ENCODE assay signal across 15 mouse cellular contexts in the genomic region with DNA sequence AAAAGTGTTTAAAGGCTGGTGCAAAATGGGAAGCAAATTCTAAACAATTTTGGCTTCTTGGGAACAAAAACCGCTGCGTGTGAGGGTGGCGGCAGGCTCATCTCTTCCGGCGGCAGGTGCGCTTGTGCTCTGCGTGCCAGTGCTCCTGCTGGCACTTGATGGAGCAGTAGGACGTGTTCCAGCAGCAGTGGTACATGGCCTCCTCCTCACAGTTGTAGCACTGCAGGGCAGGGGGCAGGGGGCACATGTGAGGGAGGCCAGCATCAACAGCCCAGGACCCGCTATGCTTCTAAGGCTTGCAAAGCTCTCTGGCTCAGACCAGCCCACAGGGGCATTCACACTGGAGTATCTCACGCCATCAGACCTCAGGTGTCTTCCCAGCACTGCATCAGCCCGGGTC.
A peak's percentile ranks its signal among the peaks of the same experiment; 100 is the strongest.
DNase-seq lines count a peak whose midpoint lies in the region; ATAC-seq and TF ChIP-seq lines count a peak whose summit lies in the region.
"Had no signal": no experiment of that assay in that cellular context is flagged by ENCODE, and none has a peak within 500 bp of the region (broad histone marks: within the 10 kb centered on the region; RNA-seq: fewer than 3 reads in every experiment).

No protein-coding gene starts in this region.

- H3K27me3 ChIP-seq in forebrain, embryonic 16.5 days (replicated peaks; ENCODE audit: control insufficient read depth, insufficient read depth, low read length) = no peaks in the 10 kb centered on the region
- H3K27me3 ChIP-seq in forebrain, postnatal 0 days (ENCODE audit: insufficient read depth, low read length) = no peaks in the 10 kb centered on the region
- H3K27me3 ChIP-seq in liver, embryonic 13.5 days = no peaks in the 10 kb centered on the region
- no peaks in the 10 kb centered on the region for H3K27me3 ChIP-seq in cerebellum, adult 2 months (ENCODE audit: control insufficient read depth, insufficient read depth, low read length)
- H3K27me3 ChIP-seq in midbrain, embryonic 13.5 days = no peaks in the 10 kb centered on the region
- H3K27me3 ChIP-seq: heart, embryonic 13.5 days; limb, embryonic 12.5 days; neural tube, embryonic 12.5 days had no signal

- no peaks in the 10 kb centered on the region for H3K4me1 ChIP-seq in forebrain, embryonic 16.5 days (replicated peaks; ENCODE audit: control insufficient read depth, insufficient read depth, low read length)
- no peaks in the 10 kb centered on the region for H3K4me1 ChIP-seq in forebrain, postnatal 0 days (ENCODE audit: insufficient read depth)
- H3K4me1 ChIP-seq in liver, embryonic 13.5 days (replicated peaks) = no peaks in the 10 kb centered on the region
- H3K4me1 ChIP-seq in cerebellum, adult 2 months (ENCODE audit: control insufficient read depth, insufficient read depth, low read length) = peaks cover 15% of the 10 kb centered on the region
- no peaks in the 10 kb centered on the region for H3K4me1 ChIP-seq in midbrain, embryonic 13.5 days (replicated peaks)
- H3K4me1 ChIP-seq: heart, embryonic 13.5 days; limb, embryonic 12.5 days; neural tube, embryonic 12.5 days had no signal

- TF ChIP-seq POLR2A in cerebellum, adult 2 months (IDR thresholded peaks at IDR 0.05; ENCODE audit: borderline replicate concordance, insufficient read depth, low read length) = no peak

- 83% methylated on average over 11 of the region's 11 CpGs for WGBS in forebrain, embryonic 16.5 days
- 85% methylated on average over 11 of the region's 11 CpGs for WGBS in forebrain, postnatal 0 days
- WGBS in liver, embryonic 13.5 days (ENCODE audit: insufficient replicate concordance) = 88% methylated on average over 11 of the region's 11 CpGs
- 14% methylated on average over 11 of the region's 11 CpGs for WGBS in cerebellum, adult 2 months
- WGBS in midbrain, embryonic 13.5 days = 91% methylated on average over 11 of the region's 11 CpGs

- H3K4me2 ChIP-seq in forebrain, embryonic 16.5 days (ENCODE audit: low read length) = no peak overlapping the region
- H3K4me2 ChIP-seq in forebrain, postnatal 0 days (ENCODE audit: low read depth) = no peak overlapping the region
- H3K4me2 ChIP-seq in liver, embryonic 13.5 days = no peak overlapping the region
- no peak overlapping the region for H3K4me2 ChIP-seq in midbrain, embryonic 13.5 days (replicated peaks)
- H3K4me2 ChIP-seq: heart, embryonic 13.5 days; limb, embryonic 12.5 days; neural tube, embryonic 12.5 days had no signal

- no peaks in the 10 kb centered on the region for H3K9me3 ChIP-seq in forebrain, embryonic 16.5 days (ENCODE audit: control insufficient read depth, low read length)
- no peaks in the 10 kb centered on the region for H3K9me3 ChIP-seq in forebrain, postnatal 0 days (ENCODE audit: low read length)
- no peaks in the 10 kb centered on the region for H3K9me3 ChIP-seq in liver, embryonic 13.5 days (replicated peaks)
- H3K9me3 ChIP-seq in midbrain, embryonic 13.5 days = no peaks in the 10 kb centered on the region
- H3K9me3 ChIP-seq: heart, embryonic 13.5 days; limb, embryonic 12.5 days; neural tube, embryonic 12.5 days had no signal

- H3K4me3 ChIP-seq in forebrain, embryonic 16.5 days (replicated peaks; ENCODE audit: low read length) = no peak overlapping the region
- no peak overlapping the region for H3K4me3 ChIP-seq in forebrain, postnatal 0 days (ENCODE audit: low read depth, low read length)
- H3K4me3 ChIP-seq in liver, embryonic 13.5 days (replicated peaks) = no peak overlapping the region
- H3K4me3 ChIP-seq in cerebellum, adult 2 months (replicated peaks; ENCODE audit: insufficient read depth, low read depth, low read length) = no peak overlapping the region
- no peak overlapping the region for H3K4me3 ChIP-seq in midbrain, embryonic 13.5 days (replicated peaks)
- no peak overlapping the region for H3K4me3 ChIP-seq in gastrocnemius, adult 2 months
- H3K4me3 ChIP-seq: heart, embryonic 13.5 days; limb, embryonic 12.5 days; neural tube, embryonic 12.5 days had no signal

- H3K36me3 ChIP-seq in forebrain, embryonic 16.5 days (ENCODE audit: control insufficient read depth, insufficient read depth) = peaks cover 54% of the 10 kb centered on the region
- H3K36me3 ChIP-seq in forebrain, postnatal 0 days (ENCODE audit: insufficient read depth) = peaks cover 74% of the 10 kb centered on the region
- peaks cover 74% of the 10 kb centered on the region for H3K36me3 ChIP-seq in liver, embryonic 13.5 days
- peaks cover 91% of the 10 kb centered on the region for H3K36me3 ChIP-seq in midbrain, embryonic 13.5 days

- H3K9ac ChIP-seq in forebrain, embryonic 16.5 days (replicated peaks; ENCODE audit: low read depth, low read length) = no peak overlapping the region
- no peak overlapping the region for H3K9ac ChIP-seq in forebrain, postnatal 0 days
- no peak overlapping the region for H3K9ac ChIP-seq in liver, embryonic 13.5 days
- no peak overlapping the region for H3K9ac ChIP-seq in midbrain, embryonic 13.5 days (replicated peaks)
- H3K9ac ChIP-seq: heart, embryonic 13.5 days; limb, embryonic 12.5 days; neural tube, embryonic 12.5 days had no signal

- ATAC-seq in forebrain, embryonic 16.5 days = 0 out of 2 replicates have a peak, but pooled peaks have one; percentile 21
- ATAC-seq in forebrain, postnatal 0 days = no peak; the same call in 1 of the 2 replicates
- peak; percentile 12; the same call in 1 of the 2 replicates for ATAC-seq in liver, embryonic 13.5 days (ENCODE audit: low read depth)
- peak; percentile 10; the same call in 1 of the 2 replicates for ATAC-seq in midbrain, embryonic 13.5 days

- no peak for TF ChIP-seq CTCF in forebrain, postnatal 0 days (IDR thresholded peaks at IDR 0.05; ENCODE audit: low read depth)
- no peak for TF ChIP-seq CTCF in cerebellum, adult 2 months (IDR thresholded peaks at IDR 0.05; ENCODE audit: borderline replicate concordance, insufficient read depth, low read depth, low read length)
- no peak for TF ChIP-seq CTCF in gastrocnemius, adult 2 months (IDR thresholded peaks at IDR 0.05)

- DNase-seq in forebrain, postnatal 0 days = no peak
- DNase-seq in liver, embryonic 13.5 days = no peak
- no peak for DNase-seq in liver
- DNase-seq in cerebellum, adult 2 months = peak; percentile 71 to 74
- no peak for DNase-seq in gastrocnemius, adult 2 months
- no peak for DNase-seq in spleen, adult 18-20 months
- DNase-seq: B cell, adult 2 months; layer of hippocampus, adult 9-11 months; lung, adult 18-20 months had no signal

- no peak overlapping the region for H3K27ac ChIP-seq in forebrain, embryonic 16.5 days (ENCODE audit: low read length)
- H3K27ac ChIP-seq in forebrain, postnatal 0 days (ENCODE audit: low read depth, low read length) = no peak overlapping the region
- H3K27ac ChIP-seq in liver, embryonic 13.5 days = no peak overlapping the region
- peak overlapping the region; percentile 29; the same call in 1 of the 2 replicates for H3K27ac ChIP-seq in cerebellum, adult 2 months (ENCODE audit: insufficient read depth, low read length)
- no peak overlapping the region for H3K27ac ChIP-seq in midbrain, embryonic 13.5 days
- H3K27ac ChIP-seq in gastrocnemius, adult 2 months = no peak overlapping the region
- H3K27ac ChIP-seq: heart, embryonic 13.5 days; kidney, postnatal 0 days; limb, embryonic 12.5 days; neural tube, embryonic 12.5 days had no signal

- intact Hi-C loops in gastrocnemius, adult 2 months (cut with DNase I) = no loop called here

Comparison
In these comparisons a context has a peak if more than half of its experiments do, and no peak if none do; other contexts are left out.
1. DNase-seq: peak in cerebellum, adult 2 months (2 of 2); none in forebrain, postnatal 0 days (single experiment), liver, embryonic 13.5 days (single experiment), liver (single experiment), gastrocnemius, adult 2 months (single experiment) and spleen, adult 18-20 months (0 of 2).